Mouse (Mus musculus): ENCODE measurements around the gene Stat5b.

- TF ChIP-seq POLR2A (IDR thresholded peaks at IDR 0.05; ENCODE audit: low read depth, low read length) = no peak
- TF ChIP-seq CTCF (IDR thresholded peaks at IDR 0.05; ENCODE audit: borderline replicate concordance, insufficient read depth, low read length) = no peak
Measured at GRCm38 (mm10) chr11:100896078-100896477, 45.6 kb upstream of the Stat5b start.
